Mouse (Mus musculus) brain, embryonic 14.5 days (tissue): ENCODE data around the gene Chtop.

Experiments used
- CTCF ChIP-seq: fragments of 200-500 bp; IDR thresholded peaks from 2 replicates; pipeline ENCODE4 v1.5.1; 2012; ENCODE audit warnings: inconsistent platforms, mild to moderate bottlenecking, moderate library complexity, borderline replicate concordance; ENCODE audit not compliant: insufficient read depth, insufficient read length; ENCODE audit errors: extremely low read depth
- POLR2A ChIP-seq: fragments of 200-500 bp; IDR thresholded peaks from 2 replicates; pipeline ENCODE4 v1.6.1; 2012; ENCODE audit warnings: mild to moderate bottlenecking, inconsistent platforms, borderline replicate concordance; ENCODE audit not compliant: poor library complexity, insufficient read depth, insufficient read length, severe bottlenecking; ENCODE audit errors: extremely low read depth

GRCm38 (mm10) chr3:90549676-90550420 is 40.5 kb upstream of the Chtop start:
- TF ChIP-seq CTCF (no peak), POLR2A (no peak)
